Mouse (Mus musculus) kidney, adult 11 months (tissue): ENCODE results near the gene Smim24.
A peak's percentile ranks its signal among the peaks of the same experiment; 100 is the strongest.

Source experiments
- DNase-seq: peaks from one replicate; pipeline ENCODE4 v3.0.0; 2022

The Smim24 gene

DNA sequence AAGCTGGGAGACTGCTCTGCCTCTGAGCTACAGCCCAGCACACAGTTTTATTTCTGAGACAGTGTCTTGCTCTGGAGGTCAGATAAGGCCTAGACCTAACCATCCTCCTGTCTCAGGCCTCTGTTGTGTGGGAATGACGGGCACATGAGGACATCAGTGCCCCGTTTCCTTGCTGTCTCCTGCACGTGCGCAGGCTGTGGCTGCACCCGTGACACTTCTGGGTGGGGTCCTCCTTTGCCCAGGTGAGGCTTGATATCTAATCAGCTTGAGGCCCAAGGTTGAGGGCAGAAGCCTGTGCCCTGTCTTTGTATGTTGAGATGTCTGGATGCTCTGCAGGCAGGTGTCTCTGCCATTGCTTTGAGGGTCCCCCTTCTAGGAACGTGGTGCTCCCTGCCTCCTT, 581 bp upstream of the Smim24 start:
- no peak for DNase-seq

DNA sequence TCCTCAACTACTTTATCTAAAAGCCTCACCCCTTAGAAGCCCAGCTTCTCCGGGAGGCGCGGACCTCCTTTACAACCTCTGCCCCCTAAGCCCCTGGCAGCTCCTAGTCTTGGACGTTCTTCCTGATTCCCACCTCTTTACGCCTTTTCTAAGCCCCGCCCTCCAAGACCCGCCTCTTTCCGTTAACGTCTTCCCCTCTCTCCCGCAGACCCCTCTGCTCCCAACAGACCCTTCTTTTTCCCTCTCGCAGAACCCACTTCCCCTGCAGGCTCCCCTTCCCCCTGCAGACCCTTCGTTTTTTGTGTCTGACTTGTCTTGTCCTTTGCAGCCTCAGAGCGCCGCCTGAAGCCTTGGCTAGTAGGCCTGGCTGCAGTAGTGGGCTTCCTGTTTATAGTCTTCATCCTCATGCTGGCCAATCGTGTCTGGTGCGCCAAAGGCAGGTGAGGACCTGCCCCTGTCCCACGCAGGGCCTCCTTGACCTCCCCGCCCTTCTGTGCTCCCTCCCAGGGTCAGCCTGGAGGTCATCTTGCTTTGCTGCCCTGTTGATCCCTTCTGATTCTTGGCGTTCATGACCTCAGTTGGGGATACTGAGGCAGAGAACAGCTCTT, 709 bp downstream of the Smim24 start:
- DNase-seq = no peak

DNA sequence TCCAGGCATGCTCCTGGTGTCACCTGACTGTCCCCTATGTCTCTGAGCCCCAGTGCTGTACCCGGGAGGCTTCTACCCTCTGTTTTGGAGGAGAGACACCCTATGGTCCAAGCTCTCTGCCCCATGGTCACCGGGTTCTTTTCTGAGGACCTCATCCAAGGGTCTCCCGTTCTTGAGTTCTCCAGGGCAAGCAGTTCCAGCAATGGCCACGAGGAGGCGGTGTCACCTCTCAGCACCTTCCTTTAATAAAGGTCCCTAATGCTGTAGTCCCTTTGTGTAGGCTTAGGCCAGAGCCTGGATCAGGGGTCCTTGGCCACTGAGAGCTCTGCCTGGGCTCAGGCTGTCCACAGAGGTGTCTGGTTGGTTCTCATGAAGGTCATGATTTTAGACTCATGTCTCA, 2.3 kb downstream of the Smim24 start:
- DNase-seq = peak; percentile 61

GRCm38 (mm10) chr10:81395865-81396264, 3.0 kb downstream of the Smim24 start:
- no peak for DNase-seq

DNA sequence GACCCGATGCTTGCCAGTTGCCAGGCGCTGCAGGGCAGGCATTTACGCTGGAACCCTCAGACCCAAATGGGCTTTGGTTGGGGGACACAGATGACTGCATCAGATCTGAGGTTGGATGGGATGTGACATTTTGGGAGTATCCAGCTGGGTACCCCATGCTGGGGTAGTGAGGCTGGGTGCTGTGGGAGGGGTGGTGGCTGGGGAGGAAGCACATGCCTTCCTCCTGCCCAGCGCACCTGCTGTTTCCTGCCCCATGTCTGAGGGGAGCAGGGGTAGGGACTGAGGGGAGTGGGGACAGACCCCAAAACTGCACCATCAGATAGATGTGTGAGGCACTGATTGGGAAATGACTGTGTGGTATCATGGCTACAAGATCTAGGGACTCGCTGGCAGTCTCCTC, 3.9 kb downstream of the Smim24 start:
- DNase-seq = no peak

GRCm38 (mm10) chr10:81399296-81399695, 6.4 kb downstream of the Smim24 start:
- no peak for DNase-seq

DNA sequence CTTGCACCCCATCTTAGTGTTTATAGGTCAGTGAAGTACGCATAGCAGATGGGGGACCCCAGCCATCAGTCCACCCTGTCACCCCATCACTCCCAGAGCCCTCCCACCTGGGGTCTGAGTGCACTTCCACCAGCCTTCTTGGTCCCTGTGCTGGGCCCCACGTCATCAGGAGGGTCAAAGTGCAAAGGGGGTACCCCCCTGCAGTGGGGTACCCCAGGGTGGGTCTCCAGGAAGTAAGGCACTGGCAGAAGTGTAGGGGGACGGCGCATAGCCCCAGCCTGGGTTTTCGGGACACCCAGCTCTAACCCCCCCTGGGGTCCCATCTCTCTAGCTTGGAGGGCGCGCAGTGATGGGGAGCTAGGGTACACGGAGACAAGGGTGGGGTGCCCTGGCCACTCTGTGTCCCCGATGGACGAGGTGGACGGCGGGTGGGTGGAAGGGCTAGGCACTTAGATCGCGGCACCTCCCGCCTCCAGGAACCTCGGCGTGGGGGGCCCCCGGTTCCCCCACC, 7.0 kb downstream of the Smim24 start:
- no peak for DNase-seq

- no peak for DNase-seq
Observed at GRCm38 (mm10) chr10:81400371-81401204, 7.7 kb downstream of the Smim24 start.

DNA sequence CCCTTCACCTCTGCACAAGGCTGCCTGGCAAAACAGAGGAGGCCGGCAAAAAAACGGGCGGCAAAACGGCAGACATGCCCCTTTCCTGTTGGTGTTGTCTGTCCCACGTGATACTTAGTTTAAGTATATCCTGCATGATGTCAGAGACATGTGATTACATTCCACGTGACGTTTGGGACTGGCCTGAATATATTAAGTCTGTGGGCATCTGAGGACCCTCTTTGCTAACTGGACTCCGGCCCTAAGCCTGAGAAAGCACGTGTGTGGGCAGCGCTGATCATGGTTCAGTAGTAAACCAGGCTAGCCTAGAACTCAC, 8.3 kb downstream of the Smim24 start:
- DNase-seq = no peak

GRCm38 (mm10) chr10:81401521-81402226, 8.8 kb downstream of the Smim24 start:
- DNase-seq = peak; percentile 78

DNA sequence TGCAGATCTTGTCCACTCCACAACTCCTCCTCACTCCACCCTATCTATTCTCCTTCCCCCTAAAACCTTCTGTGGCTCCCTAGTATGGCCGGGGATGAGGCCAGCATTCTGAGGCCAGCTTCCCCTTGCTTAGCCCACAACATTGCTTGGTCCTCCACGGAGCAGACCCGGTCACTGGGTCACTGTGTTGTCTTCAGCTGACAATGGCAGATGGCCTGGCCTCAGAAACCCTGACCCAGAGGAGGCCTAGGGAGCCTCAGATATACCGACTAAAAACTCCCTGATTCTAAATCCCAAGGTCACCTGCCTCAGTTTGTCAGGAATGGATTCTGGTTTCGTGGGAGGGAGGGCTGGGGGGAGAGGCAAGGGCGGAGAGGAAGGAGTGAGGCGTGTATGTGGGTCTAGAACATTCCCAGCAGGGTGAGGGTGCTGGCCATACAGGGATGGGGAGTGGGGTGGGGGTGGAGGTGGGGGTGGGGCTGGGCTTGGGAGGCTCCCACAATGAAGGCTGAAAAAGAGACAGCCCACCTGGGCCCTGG, 9.4 kb downstream of the Smim24 start:
- DNase-seq = no peak

GRCm38 (mm10) chr10:81403511-81403910, 10.7 kb downstream of the Smim24 start:
- DNase-seq = no peak

- DNase-seq = no peak
Observed at GRCm38 (mm10) chr10:81404082-81404481, 11.2 kb downstream of the Smim24 start.

- DNase-seq = no peak
Observed at GRCm38 (mm10) chr10:81404720-81405119, 11.9 kb downstream of the Smim24 start.

- peak; percentile 70 for DNase-seq
Observed at GRCm38 (mm10) chr10:81405588-81406201, 12.8 kb downstream of the Smim24 start.

- no peak for DNase-seq
Observed at GRCm38 (mm10) chr10:81406504-81407440, 13.9 kb downstream of the Smim24 start.

GRCm38 (mm10) chr10:81407539-81408423, 14.9 kb downstream of the Smim24 start:
- DNase-seq = peak; percentile 94

- no peak for DNase-seq
Observed at GRCm38 (mm10) chr10:81408424-81408729, 15.5 kb downstream of the Smim24 start.

DNA sequence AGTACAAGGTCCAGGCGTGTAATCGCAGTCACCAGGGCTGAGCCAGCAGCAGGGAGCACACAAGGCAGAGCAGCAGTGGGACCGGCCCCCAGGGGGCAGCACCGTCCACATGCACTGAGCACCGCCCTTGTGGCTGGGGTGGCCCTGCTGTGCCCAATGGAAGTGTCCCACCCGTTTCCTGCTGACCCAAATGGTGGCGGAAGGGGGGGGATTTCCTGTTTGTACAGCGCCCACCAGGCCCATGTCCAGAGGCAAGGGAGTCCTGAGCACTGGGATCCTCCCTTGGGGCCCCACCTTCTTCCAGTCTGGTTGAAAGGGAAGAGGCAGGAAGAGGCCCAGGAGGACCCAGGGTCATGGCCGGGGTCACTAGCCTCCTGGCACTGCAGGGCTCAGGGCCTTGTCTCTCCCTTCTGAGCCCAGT, 16.0 kb downstream of the Smim24 start:
- peak; percentile 90 for DNase-seq

- DNase-seq = no peak
Observed at GRCm38 (mm10) chr10:81409330-81409729, 16.5 kb downstream of the Smim24 start.

DNA sequence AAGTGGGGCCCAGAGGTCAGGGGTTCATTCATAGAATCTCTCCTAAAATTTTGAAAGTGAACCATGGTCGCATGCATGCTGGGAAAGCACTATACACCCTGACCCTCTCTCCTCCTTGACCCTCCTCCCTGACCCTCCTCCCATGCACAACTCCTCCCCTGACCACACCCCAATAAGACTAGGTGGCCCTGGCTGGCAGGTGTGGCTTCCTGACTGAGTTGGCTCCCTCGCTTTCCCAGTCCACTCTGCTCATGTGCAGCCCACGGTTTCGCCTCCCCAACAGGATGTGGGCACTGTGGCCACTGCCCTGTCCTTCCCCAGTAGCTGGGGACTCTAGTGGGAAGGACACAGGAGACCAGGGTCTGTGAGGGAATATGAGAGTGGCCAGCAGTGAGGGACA, 17.5 kb downstream of the Smim24 start:
- DNase-seq = no peak
